Mouse (Mus musculus) liver, embryonic 13.5 days (tissue): Measurements from ENCODE around the gene Alox12. TPM values are rescaled to one million over a fixed set of nuclear protein-coding genes. Genes with fewer than 3 reads are reported as not detected.

ENCODE experiments used
- ATAC-seq: fragments of 200-750 bp; cut with Nextera tagmentation; 2 replicates; pipeline ENCODE4 v1.8.0; 2017; ENCODE audit warnings: low read depth, mild to moderate bottlenecking, moderate number of reproducible peaks, moderate library complexity
- DNase-seq: peaks from one replicate; pipeline ENCODE4 v3.0.0; 2022
- H3K27ac ChIP-seq: fragments of 300-500 bp; sonication (generic); 2 replicates; pipeline ENCODE4 v1.5.1; 2015; ENCODE audit warnings: moderate library complexity, mild to moderate bottlenecking, inconsistent platforms
- H3K27me3 ChIP-seq: fragments of 300-500 bp; sonication (generic); 2 replicates; pipeline ENCODE4 v1.6.1; 2015; ENCODE audit warnings: mild to moderate bottlenecking, inconsistent platforms
- H3K36me3 ChIP-seq: fragments of 300-500 bp; sonication (generic); 2 replicates; pipeline ENCODE4 v1.6.1; 2015; ENCODE audit warnings: mild to moderate bottlenecking, inconsistent platforms
- H3K4me1 ChIP-seq: fragments of 300-500 bp; sonication (generic); replicated peaks from 2 replicates; pipeline ENCODE4 v1.6.1; 2015; ENCODE audit warnings: inconsistent platforms
- H3K4me2 ChIP-seq: fragments of 300-500 bp; sonication (generic); 2 replicates; pipeline ENCODE4 v1.6.1; 2015; ENCODE audit warnings: inconsistent platforms, mild to moderate bottlenecking, moderate library complexity
- H3K4me3 ChIP-seq: fragments of 300-500 bp; sonication (generic); replicated peaks from 2 replicates; pipeline ENCODE4 v1.5.1; 2015; ENCODE audit warnings: mild to moderate bottlenecking, inconsistent platforms
- H3K9ac ChIP-seq: fragments of 300-500 bp; sonication (generic); 2 replicates; pipeline ENCODE4 v1.6.1; 2015; ENCODE audit warnings: mild to moderate bottlenecking, inconsistent platforms
- H3K9me3 ChIP-seq: fragments of 300-500 bp; sonication (generic); replicated peaks from 2 replicates; pipeline ENCODE4 v1.6.1; 2016; ENCODE audit warnings: inconsistent platforms
- WGBS: fragments of 180-500 bp; shearing (Covaris S2); methylation state at CpG from one replicate; pipeline ENCODE4 v1.1.7; 2015; ENCODE audit not compliant: insufficient replicate concordance; 5-methylcytosine and 5-hydroxymethylcytosine counted together
- polyA plus RNA-seq: library from polyadenylated mRNA; unstranded; fragments of >200 nt; fragmentation: Nextera tagmentation; extraction: Ambion mirVana; gene quantifications from 2 replicates; pipeline ENCODE4 v1.2.1, GENCODE M21; 2015

Alox12 gene
- polyA plus RNA-seq, 1 experiment from 2014 or later, result 19.5 TPM

DNA sequence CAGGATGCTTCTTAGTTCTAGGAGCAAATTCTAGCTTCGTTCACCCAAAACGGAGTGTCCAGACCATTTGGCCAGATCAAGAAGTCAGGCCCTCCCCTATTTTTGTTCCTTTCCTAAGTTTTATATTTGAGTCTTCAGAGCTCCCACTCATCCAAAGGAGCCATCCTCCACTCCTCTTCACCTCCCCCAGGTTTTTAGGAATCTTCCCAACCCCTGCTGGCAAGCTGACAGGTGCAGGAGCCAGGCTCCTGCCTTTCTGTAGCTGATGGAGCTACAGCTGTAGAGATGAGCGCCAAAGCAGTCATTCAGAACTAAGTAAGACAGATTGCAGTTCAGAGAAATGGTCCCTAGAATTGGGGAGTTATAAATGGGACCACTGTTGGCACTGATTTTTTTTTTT, 23.8 kb upstream of the Alox12 start:
- ATAC-seq (no peak), DNase-seq (no peak)
- 72% methylated on average over 3 of the region's 3 CpGs for WGBS

GRCm38 (mm10) chr11:70271641-70272040, 16.5 kb upstream of the Alox12 start:
- DNase-seq (no peak), ATAC-seq (no peak)
- H3K36me3 ChIP-seq, result no peaks in the 10 kb centered on the region
- H3K9me3 ChIP-seq, result no peaks in the 10 kb centered on the region
- no peak overlapping the region for H3K4me3 ChIP-seq
- no peaks in the 10 kb centered on the region for H3K27me3 ChIP-seq
- 70% methylated on average over 7 of the region's 7 CpGs for WGBS
- no peak overlapping the region for H3K9ac ChIP-seq
- no peaks in the 10 kb centered on the region for H3K4me1 ChIP-seq
- H3K4me2 ChIP-seq, result no peak overlapping the region
- no peak overlapping the region for H3K27ac ChIP-seq

More for the DNA sequence above, 23.8 kb upstream of the Alox12 start:
- H3K4me2 ChIP-seq, result no peak overlapping the region
- H3K4me3 ChIP-seq, result no peak overlapping the region
- H3K9me3 ChIP-seq, result no peaks in the 10 kb centered on the region
- H3K4me1 ChIP-seq, result peaks cover 3% of the 10 kb centered on the region; the same call in 1 of the 2 replicates
- H3K27ac ChIP-seq, result no peak overlapping the region
- H3K27me3 ChIP-seq, result no peaks in the 10 kb centered on the region
- H3K36me3 ChIP-seq, result no peaks in the 10 kb centered on the region
- no peak overlapping the region for H3K9ac ChIP-seq

DNA sequence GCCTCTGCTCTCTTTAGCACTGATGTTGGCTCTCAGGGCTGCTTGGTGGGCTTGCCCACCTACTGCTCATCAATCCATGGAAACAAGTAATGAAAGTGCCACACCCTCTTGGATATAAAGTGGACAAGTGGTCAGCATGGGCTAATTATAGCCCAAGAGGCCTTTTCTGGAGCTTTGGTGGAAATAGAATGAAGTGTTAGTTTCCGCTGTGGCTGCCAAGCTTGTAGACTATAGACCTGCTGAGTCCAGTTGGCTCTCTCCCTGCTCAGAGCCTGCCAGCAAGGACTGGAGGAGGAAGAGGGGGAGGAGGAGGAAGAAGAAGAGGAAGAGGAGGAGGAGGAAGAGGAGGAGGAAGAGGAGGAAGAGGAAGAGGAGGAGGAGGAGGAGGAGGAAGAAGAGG, 11.3 kb upstream of the Alox12 start:
- no peaks in the 10 kb centered on the region for H3K9me3 ChIP-seq
- ATAC-seq (no peak), DNase-seq (no peak)
- no peaks in the 10 kb centered on the region for H3K36me3 ChIP-seq
- no peaks in the 10 kb centered on the region for H3K4me1 ChIP-seq
- no peaks in the 10 kb centered on the region for H3K27me3 ChIP-seq
- H3K27ac ChIP-seq, result no peak overlapping the region
- 70% methylated on average over 1 of the region's 1 CpGs for WGBS
- no peak overlapping the region for H3K4me2 ChIP-seq
- H3K4me3 ChIP-seq, result no peak overlapping the region
- no peak overlapping the region for H3K9ac ChIP-seq

DNA sequence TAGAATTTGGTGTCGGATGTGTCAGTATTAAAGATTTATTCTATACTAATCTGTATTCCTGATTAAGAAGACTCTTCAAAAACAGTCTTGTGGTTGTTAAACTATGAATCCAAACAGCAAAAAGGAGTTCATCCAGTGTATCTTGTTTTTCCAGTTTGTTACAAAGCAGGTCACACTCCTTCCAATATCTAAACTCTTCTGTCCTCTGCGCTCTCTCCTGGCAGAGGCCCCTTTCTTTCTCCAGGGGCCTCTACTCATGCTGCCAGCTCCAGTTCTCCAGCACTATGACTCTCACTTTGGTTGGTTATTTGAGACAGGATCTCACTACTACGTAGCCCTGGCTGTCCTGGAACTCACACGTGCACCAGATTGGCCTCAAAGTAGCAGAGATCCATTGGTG, 10.7 kb upstream of the Alox12 start:
- Histone ChIP-seq H3K36me3 (no peaks in the 10 kb centered on the region), H3K4me2 (no peak overlapping the region), H3K9ac (no peak overlapping the region), H3K4me1 (no peaks in the 10 kb centered on the region), H3K9me3 (no peaks in the 10 kb centered on the region), H3K27me3 (no peaks in the 10 kb centered on the region), H3K4me3 (no peak overlapping the region), H3K27ac (no peak overlapping the region)
- 56% methylated on average over 4 of the region's 4 CpGs for WGBS
- ATAC-seq (no peak), DNase-seq (no peak)

DNA sequence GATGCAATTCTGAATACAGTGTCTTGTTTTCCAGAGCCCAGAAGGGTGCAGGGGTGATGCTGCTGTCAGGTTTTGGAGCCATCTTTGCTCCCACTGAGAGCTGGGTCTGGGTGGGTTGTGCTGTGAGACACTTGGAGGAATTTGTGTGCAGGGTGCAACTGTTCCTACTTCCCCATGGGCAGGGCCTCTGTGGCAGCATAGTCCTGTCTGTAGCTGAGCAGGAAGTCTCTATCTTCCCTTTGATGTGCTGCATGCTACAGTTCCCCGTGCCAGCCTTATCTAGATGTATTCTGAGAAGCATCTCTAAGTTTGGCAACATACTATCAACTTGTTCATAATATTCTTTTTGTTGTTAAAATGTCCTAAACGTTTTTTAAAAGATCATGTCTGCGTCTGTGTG, 10.1 kb upstream of the Alox12 start:
- WGBS, result 26% methylated on average over 3 of the region's 3 CpGs
- ATAC-seq (no peak), DNase-seq (no peak)
- Histone ChIP-seq H3K4me2 (no peak overlapping the region), H3K9me3 (no peaks in the 10 kb centered on the region), H3K27me3 (no peaks in the 10 kb centered on the region), H3K4me3 (no peak overlapping the region), H3K36me3 (no peaks in the 10 kb centered on the region), H3K4me1 (no peaks in the 10 kb centered on the region), H3K27ac (no peak overlapping the region), H3K9ac (no peak overlapping the region)

- H3K4me3 ChIP-seq, result no peak overlapping the region
- H3K9ac ChIP-seq, result no peak overlapping the region
- 77% methylated on average over 4 of the region's 4 CpGs for WGBS
- no peak for ATAC-seq
- H3K36me3 ChIP-seq, result no peaks in the 10 kb centered on the region
- DNase-seq, result no peak
- H3K9me3 ChIP-seq, result no peaks in the 10 kb centered on the region
- H3K4me1 ChIP-seq, result peaks cover 8% of the 10 kb centered on the region; the same call in 1 of the 2 replicates
- no peak overlapping the region for H3K4me2 ChIP-seq
- H3K27me3 ChIP-seq, result peaks cover 36% of the 10 kb centered on the region
- H3K27ac ChIP-seq, result no peak overlapping the region
These were observed 3.9 kb upstream of the Alox12 start for GRCm38 (mm10) chr11:70259035-70259434.

DNA sequence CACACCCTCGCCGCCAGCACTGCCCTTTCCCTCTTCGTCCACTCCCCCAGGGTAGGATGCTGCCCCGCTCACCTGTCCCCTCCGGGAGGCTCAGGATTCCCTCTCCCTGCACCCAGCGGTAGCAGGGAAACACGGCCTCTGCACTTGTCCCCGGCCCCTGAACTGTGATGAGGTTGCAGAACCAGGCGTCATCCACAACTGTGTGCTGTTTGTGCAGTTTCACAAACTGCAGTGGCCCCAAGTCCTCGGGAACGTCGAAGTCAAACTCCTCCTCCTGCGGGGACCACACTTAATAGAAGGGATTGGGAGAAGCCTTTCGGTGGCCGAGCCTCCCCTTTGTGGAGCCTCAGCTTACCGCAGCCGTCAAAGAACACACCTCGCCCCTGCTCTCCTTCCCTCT, 816 bp downstream of the Alox12 start:
- no peak overlapping the region for H3K27ac ChIP-seq
- peak overlapping the region; percentile 43 for H3K4me2 ChIP-seq
- WGBS, result 6% methylated on average over 18 of the region's 18 CpGs
- ATAC-seq, result no peak
- no peaks in the 10 kb centered on the region for H3K36me3 ChIP-seq
- H3K27me3 ChIP-seq, result peaks cover 72% of the 10 kb centered on the region
- H3K9me3 ChIP-seq, result no peaks in the 10 kb centered on the region
- no peak for DNase-seq
- peak overlapping the region; percentile 35 for H3K4me3 ChIP-seq
- H3K4me1 ChIP-seq, result peaks cover 8% of the 10 kb centered on the region; the same call in 1 of the 2 replicates
- peak overlapping the region; percentile 13; the same call in 1 of the 2 replicates for H3K9ac ChIP-seq

- Histone ChIP-seq H3K9ac (no peak overlapping the region), H3K36me3 (no peaks in the 10 kb centered on the region), H3K27ac (no peak overlapping the region), H3K27me3 (peaks cover 71% of the 10 kb centered on the region), H3K4me2 (no peak overlapping the region), H3K9me3 (no peaks in the 10 kb centered on the region), H3K4me3 (no peak overlapping the region), H3K4me1 (peaks cover 8% of the 10 kb centered on the region; the same call in 1 of the 2 replicates)
- 51% methylated on average over 8 of the region's 8 CpGs for WGBS
- DNase-seq (no peak), ATAC-seq (0 out of 2 replicates have a peak, but pooled peaks have one; percentile 26)
These were observed 3.3 kb downstream of the Alox12 start for GRCm38 (mm10) chr11:70251853-70252252.

DNA sequence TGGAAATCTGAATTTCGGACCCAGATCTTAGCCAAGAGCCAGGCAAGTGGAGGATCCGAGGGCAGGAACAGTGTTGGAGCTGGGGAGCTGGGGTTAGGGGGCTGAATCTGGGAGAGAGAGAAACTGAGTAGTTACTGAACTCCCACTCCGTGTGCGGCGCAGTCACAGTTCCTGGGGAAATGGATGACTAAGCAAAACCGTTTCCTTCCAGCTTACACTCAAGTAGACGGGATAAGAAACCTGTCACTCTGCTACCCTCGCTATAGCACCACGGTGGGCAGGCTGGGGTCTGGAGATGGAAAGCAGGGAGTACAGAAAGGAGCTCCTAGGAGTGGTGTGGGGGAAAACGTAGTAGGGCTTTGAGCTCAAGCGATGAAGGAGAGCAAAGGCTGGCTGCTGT, 5.0 kb downstream of the Alox12 start:
- Histone ChIP-seq H3K9me3 (no peaks in the 10 kb centered on the region), H3K4me2 (no peak overlapping the region), H3K4me3 (no peak overlapping the region), H3K27me3 (peaks cover 63% of the 10 kb centered on the region), H3K27ac (no peak overlapping the region), H3K9ac (no peak overlapping the region), H3K4me1 (peaks cover 8% of the 10 kb centered on the region; the same call in 1 of the 2 replicates), H3K36me3 (no peaks in the 10 kb centered on the region)
- ATAC-seq (no peak), DNase-seq (no peak)
- 21% methylated on average over 11 of the region's 11 CpGs for WGBS

GRCm38 (mm10) chr11:70247136-70247845, 7.9 kb downstream of the Alox12 start:
- Histone ChIP-seq H3K4me3 (no peak overlapping the region), H3K27me3 (peaks cover 41% of the 10 kb centered on the region), H3K9me3 (no peaks in the 10 kb centered on the region), H3K9ac (no peak overlapping the region), H3K4me1 (no peaks in the 10 kb centered on the region), H3K4me2 (no peak overlapping the region), H3K27ac (no peak overlapping the region), H3K36me3 (no peaks in the 10 kb centered on the region)
- DNase-seq (peak; percentile 49), ATAC-seq (no peak)
- 45% methylated on average over 9 of the region's 9 CpGs for WGBS

DNA sequence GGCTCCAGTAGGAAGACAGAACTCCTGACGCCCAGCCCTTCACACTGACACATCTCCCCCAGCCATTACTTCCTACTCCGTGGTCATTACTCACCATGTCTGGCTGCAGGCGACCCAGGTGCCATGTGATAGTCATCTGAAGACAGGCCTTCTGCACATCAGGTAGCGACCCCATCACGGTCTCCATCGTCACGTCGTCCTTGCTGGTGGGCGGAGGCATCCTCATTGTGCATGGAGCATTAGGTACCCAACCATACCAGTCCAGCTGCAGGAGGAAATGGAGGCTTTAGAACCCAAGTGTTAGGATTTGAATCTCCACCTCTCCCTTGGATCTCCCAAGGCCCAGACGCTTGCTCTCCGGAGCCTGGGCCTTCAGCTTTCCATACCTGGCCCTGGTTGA, 12.6 kb downstream of the Alox12 start:
- peaks cover 16% of the 10 kb centered on the region for H3K4me1 ChIP-seq
- no peak overlapping the region for H3K4me3 ChIP-seq
- no peak for ATAC-seq
- WGBS, result 54% methylated on average over 11 of the region's 11 CpGs
- no peak for DNase-seq
- H3K4me2 ChIP-seq, result no peak overlapping the region
- no peaks in the 10 kb centered on the region for H3K36me3 ChIP-seq
- no peak overlapping the region for H3K27ac ChIP-seq
- peaks cover 15% of the 10 kb centered on the region; the same call in 1 of the 2 replicates for H3K27me3 ChIP-seq
- H3K9me3 ChIP-seq, result no peaks in the 10 kb centered on the region
- no peak overlapping the region for H3K9ac ChIP-seq
